Mouse (Mus musculus) forebrain, embryonic 12.5 days (tissue): Measurements from ENCODE around the gene Gsap. TPM values are rescaled to one million over a fixed set of nuclear protein-coding genes. Genes with fewer than 3 reads are reported as not detected.
"Not testable (repeated sequence)": the region's sequence is repeated elsewhere in the genome, so short reads cannot be mapped to it uniquely, and the experiment has no call there.

ENCODE experiments used
- ATAC-seq: fragments of 200-750 bp; cut with Nextera tagmentation; 2 replicates; pipeline ENCODE4 v1.8.0; 2017; ENCODE audit warnings: moderate TSS enrichment; ENCODE audit not compliant: low FRiP score
- H3K27ac ChIP-seq: fragments of 300-500 bp; sonication (generic); 2 replicates; pipeline ENCODE4 v1.5.1; 2016; ENCODE audit warnings: mild to moderate bottlenecking
- H3K27me3 ChIP-seq: fragments of 300-500 bp; sonication (generic); 2 replicates; pipeline ENCODE4 v1.6.1; 2016; ENCODE audit warnings: mild to moderate bottlenecking
- H3K36me3 ChIP-seq: fragments of 300-500 bp; sonication (generic); replicated peaks from 2 replicates; pipeline ENCODE4 v1.6.1; 2016; ENCODE audit warnings: mild to moderate bottlenecking
- H3K4me1 ChIP-seq: fragments of 300-500 bp; sonication (generic); 2 replicates; pipeline ENCODE4 v1.6.1; 2016
- H3K4me2 ChIP-seq: fragments of 300-500 bp; sonication (generic); 2 replicates; pipeline ENCODE4 v1.6.1; 2016; ENCODE audit warnings: mild to moderate bottlenecking, moderate library complexity
- H3K4me3 ChIP-seq: fragments of 300-500 bp; sonication (generic); replicated peaks from 2 replicates; pipeline ENCODE4 v1.5.1; 2016; ENCODE audit warnings: mild to moderate bottlenecking
- H3K9ac ChIP-seq: fragments of 300-500 bp; sonication (generic); 2 replicates; pipeline ENCODE4 v1.6.1; 2016; ENCODE audit warnings: mild to moderate bottlenecking
- H3K9me3 ChIP-seq: fragments of 300-500 bp; sonication (generic); 2 replicates; pipeline ENCODE4 v1.6.1; 2016
- WGBS: fragments of 180-500 bp; shearing (Covaris S2); methylation state at CpG from one replicate; pipeline ENCODE4 v1.1.7; 2016; 5-methylcytosine and 5-hydroxymethylcytosine counted together
- polyA plus RNA-seq: library from polyadenylated mRNA; unstranded; fragments of >200 nt; fragmentation: Nextera tagmentation; extraction: Ambion mirVana; gene quantifications from 2 replicates; pipeline ENCODE4 v1.2.1, GENCODE M21; 2016

The Gsap gene
- polyA plus RNA-seq, 1 experiment from 2014 or later, result 2.8 TPM

GRCm38 (mm10) chr5:21300058-21300457, 114.0 kb downstream of the Gsap start:
- no peaks in the 10 kb centered on the region for H3K36me3 ChIP-seq
- H3K9me3 ChIP-seq, result no peaks in the 10 kb centered on the region
- 89% methylated on average over 3 of the region's 3 CpGs for WGBS
- no peak overlapping the region for H3K27ac ChIP-seq
- H3K9ac ChIP-seq, result no peak overlapping the region
- no peak overlapping the region for H3K4me3 ChIP-seq
- H3K4me1 ChIP-seq, result no peaks in the 10 kb centered on the region
- H3K27me3 ChIP-seq, result no peaks in the 10 kb centered on the region
- ATAC-seq, result no peak
- H3K4me2 ChIP-seq, result no peak overlapping the region

- Histone ChIP-seq H3K9ac (no peak overlapping the region), H3K4me3 (no peak overlapping the region), H3K4me1 (no peaks in the 10 kb centered on the region), H3K4me2 (no peak overlapping the region), H3K27ac (no peak overlapping the region), H3K36me3 (no peaks in the 10 kb centered on the region), H3K9me3 (no peaks in the 10 kb centered on the region), H3K27me3 (no peaks in the 10 kb centered on the region)
- WGBS, result 79% methylated on average over 6 of the region's 6 CpGs
- no peak for ATAC-seq
These were observed 115.0 kb downstream of the Gsap start for GRCm38 (mm10) chr5:21301011-21301410.

DNA sequence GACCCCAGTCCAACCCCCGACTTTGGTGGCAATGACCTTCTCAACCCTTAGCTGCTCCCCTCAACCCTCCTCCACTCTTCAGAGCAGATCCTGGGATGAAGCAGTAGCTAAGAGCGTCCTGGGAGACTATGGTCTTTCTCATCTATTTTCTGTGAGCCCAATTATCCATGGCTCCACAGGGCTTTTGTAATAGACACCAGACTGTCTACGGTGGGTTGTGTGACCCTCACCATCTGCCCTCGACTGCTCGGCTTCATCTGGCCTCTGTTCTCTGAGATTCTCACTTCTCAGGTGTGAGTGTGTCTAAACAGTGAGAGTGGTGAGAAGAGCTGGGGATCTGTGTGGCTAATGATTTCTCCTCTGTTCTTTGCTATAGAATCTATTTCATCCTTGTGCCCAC, 121.1 kb downstream of the Gsap start:
- H3K9me3 ChIP-seq, result no peaks in the 10 kb centered on the region

GRCm38 (mm10) chr5:21314696-21315095, 128.6 kb downstream of the Gsap start:
- 82% methylated on average over 3 of the region's 3 CpGs for WGBS
- Histone ChIP-seq H3K36me3 (no peaks in the 10 kb centered on the region), H3K4me3 (no peak overlapping the region), H3K4me1 (no peaks in the 10 kb centered on the region), H3K4me2 (no peak overlapping the region), H3K27me3 (no peaks in the 10 kb centered on the region), H3K9ac (no peak overlapping the region), H3K27ac (no peak overlapping the region), H3K9me3 (no peaks in the 10 kb centered on the region)
- no peak for ATAC-seq

More for the DNA sequence above, 121.1 kb downstream of the Gsap start:
- WGBS, result 64% methylated on average over 5 of the region's 5 CpGs
- no peaks in the 10 kb centered on the region for H3K36me3 ChIP-seq
- no peak overlapping the region for H3K9ac ChIP-seq
- H3K27me3 ChIP-seq, result no peaks in the 10 kb centered on the region
- no peak overlapping the region for H3K27ac ChIP-seq
- no peak overlapping the region for H3K4me2 ChIP-seq
- no peak for ATAC-seq
- H3K4me3 ChIP-seq, result no peak overlapping the region
- no peaks in the 10 kb centered on the region for H3K4me1 ChIP-seq

DNA sequence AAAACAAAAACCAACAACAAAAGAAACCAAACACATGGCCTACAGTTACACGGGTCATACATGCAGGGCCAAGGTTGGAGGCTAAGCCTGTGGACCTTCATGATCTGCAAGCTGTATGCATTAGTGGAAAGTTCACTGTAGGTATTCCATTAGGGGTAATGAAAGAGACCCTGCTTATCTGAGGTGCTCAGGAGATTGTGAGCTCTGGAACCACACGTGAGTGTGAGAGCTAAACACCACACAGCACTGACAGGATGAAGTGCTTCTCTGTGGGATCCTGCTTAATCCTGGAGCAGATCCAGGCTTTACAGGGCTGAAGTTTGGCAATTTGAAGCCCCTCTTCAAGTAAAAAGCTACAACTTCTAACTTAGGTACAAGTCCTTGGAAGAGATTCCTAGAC, 134.1 kb downstream of the Gsap start:
- Histone ChIP-seq H3K4me2 (no peak overlapping the region), H3K9ac (no peak overlapping the region), H3K27ac (no peak overlapping the region), H3K4me1 (no peaks in the 10 kb centered on the region), H3K27me3 (no peaks in the 10 kb centered on the region), H3K36me3 (no peaks in the 10 kb centered on the region), H3K9me3 (no peaks in the 10 kb centered on the region), H3K4me3 (no peak overlapping the region)
- no peak for ATAC-seq
- WGBS, result 77% methylated on average over 2 of the region's 2 CpGs

- WGBS, result 35% methylated on average over 1 of the region's 1 CpGs
- no peak; the same call in 1 of the 2 replicates for ATAC-seq
- H3K9me3 ChIP-seq, result no peaks in the 10 kb centered on the region
These were observed 140.4 kb downstream of the Gsap start for GRCm38 (mm10) chr5:21326494-21326893.

DNA sequence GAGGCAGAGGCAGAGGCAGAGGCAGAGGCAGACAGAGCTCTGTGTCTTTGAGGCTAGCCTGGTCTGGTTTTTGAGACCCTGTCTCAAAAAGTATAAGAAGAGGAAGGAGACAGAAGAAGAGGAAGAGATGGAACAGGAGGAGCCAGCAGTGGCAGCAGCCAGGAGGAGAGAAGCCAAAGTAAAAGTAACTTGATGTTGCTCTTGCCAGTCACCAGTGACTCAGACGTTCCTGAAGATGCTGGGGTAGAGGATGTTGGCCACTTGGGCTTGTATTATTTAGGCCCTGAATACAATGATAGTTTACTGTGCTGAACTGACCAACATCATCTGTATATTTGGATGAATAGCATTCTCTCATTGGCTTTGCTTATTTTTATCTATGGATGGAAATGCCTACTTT, 142.5 kb downstream of the Gsap start:
- Histone ChIP-seq H3K9ac (no peak overlapping the region), H3K4me3 (no peak overlapping the region), H3K36me3 (no peaks in the 10 kb centered on the region), H3K4me2 (no peak overlapping the region), H3K27me3 (no peaks in the 10 kb centered on the region), H3K4me1 (peaks cover 9% of the 10 kb centered on the region), H3K9me3 (no peaks in the 10 kb centered on the region), H3K27ac (no peak overlapping the region)
- ATAC-seq, result no peak
- WGBS, result 96% methylated on average over 1 of the region's 1 CpGs

More at GRCm38 (mm10) chr5:21326494-21326893, 140.4 kb downstream of the Gsap start:
- Histone ChIP-seq H3K36me3 (no peaks in the 10 kb centered on the region), H3K27me3 (no peaks in the 10 kb centered on the region), H3K9ac (no peak overlapping the region), H3K27ac (no peak overlapping the region), H3K4me1 (peaks cover 9% of the 10 kb centered on the region), H3K4me3 (no peak overlapping the region), H3K4me2 (no peak overlapping the region)

DNA sequence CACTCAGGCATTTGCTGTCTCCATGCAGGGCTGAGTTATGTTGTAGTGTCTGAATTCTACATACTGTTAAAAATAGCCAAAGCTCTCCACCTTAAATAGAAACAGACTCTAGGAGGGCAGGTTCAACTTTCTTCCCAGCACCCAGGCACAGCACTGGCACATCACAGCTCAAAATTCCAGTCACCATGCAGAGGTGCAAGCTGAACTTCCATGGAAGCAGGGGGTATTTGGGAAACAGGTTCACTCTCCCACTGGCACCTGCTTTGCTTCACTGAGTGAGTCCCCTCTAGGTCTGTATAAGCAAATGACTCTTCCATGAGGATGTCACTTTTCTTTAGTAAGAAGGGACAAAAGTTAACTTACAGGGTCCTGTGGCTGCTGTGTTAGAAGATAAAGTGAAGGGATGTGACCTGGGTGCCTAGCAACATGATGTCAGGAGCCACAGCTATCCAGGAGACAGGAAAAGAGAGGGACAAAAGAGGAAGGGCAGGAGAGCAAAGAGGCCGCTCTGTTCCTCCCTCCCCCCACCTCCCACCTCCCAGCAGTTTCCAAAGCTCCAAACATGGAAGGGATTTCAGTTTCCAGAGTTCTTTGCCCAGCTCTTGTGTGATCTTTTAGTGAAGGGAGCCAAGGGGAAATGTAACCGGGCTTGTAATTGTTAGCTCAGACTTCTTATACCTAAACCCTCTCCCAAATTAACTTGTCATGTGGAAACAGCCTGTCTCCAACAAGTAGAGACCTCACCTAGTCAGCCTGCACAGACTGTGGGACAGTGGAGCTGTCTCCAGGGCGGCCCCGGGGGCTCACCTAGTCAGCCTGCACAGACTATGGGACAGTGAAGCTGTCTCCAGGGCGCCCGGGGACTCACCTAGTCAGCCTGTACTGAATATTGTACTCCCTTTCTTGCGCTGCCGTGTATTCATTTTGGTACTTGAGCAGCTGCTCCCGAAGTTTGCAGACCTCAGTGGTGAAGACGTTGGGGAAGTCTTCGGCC, 143.9 kb downstream of the Gsap start:
- WGBS, result 47% methylated on average over 11 of the region's 11 CpGs
- ATAC-seq, result no peak

GRCm38 (mm10) chr5:21331656-21332055, 145.6 kb downstream of the Gsap start:
- Histone ChIP-seq H3K4me2 (no peak overlapping the region), H3K36me3 (no peaks in the 10 kb centered on the region), H3K27ac (no peak overlapping the region), H3K4me1 (peaks cover 9% of the 10 kb centered on the region), H3K9me3 (no peaks in the 10 kb centered on the region), H3K4me3 (no peak overlapping the region), H3K9ac (no peak overlapping the region), H3K27me3 (no peaks in the 10 kb centered on the region)
- 85% methylated on average over 5 of the region's 5 CpGs for WGBS
- ATAC-seq, result no peak

More for the DNA sequence above, 143.9 kb downstream of the Gsap start:
- no peaks in the 10 kb centered on the region for H3K27me3 ChIP-seq
- no peaks in the 10 kb centered on the region for H3K9me3 ChIP-seq
- H3K9ac ChIP-seq, result no peak overlapping the region
- H3K4me3 ChIP-seq, result no peak overlapping the region
- H3K4me1 ChIP-seq, result peaks cover 9% of the 10 kb centered on the region
- no peak overlapping the region for H3K27ac ChIP-seq
- H3K4me2 ChIP-seq, result no peak overlapping the region
- no peaks in the 10 kb centered on the region for H3K36me3 ChIP-seq

GRCm38 (mm10) chr5:21332119-21332518, 146.1 kb downstream of the Gsap start:
- H3K4me3 ChIP-seq, result no peak overlapping the region
- peaks cover 9% of the 10 kb centered on the region for H3K4me1 ChIP-seq
- H3K9ac ChIP-seq, result no peak overlapping the region
- H3K4me2 ChIP-seq, result no peak overlapping the region
- H3K27me3 ChIP-seq, result no peaks in the 10 kb centered on the region
- no peak overlapping the region for H3K27ac ChIP-seq
- 85% methylated on average over 1 of the region's 1 CpGs for WGBS
- H3K36me3 ChIP-seq, result no peaks in the 10 kb centered on the region
- ATAC-seq, result no peak
- no peaks in the 10 kb centered on the region for H3K9me3 ChIP-seq

GRCm38 (mm10) chr5:21342265-21342664, 156.2 kb downstream of the Gsap start:
- H3K4me1 ChIP-seq, H3K9ac ChIP-seq, H3K4me3 ChIP-seq, H3K9me3 ChIP-seq, ATAC-seq, H3K36me3 ChIP-seq, H3K4me2 ChIP-seq, H3K27ac ChIP-seq, H3K27me3 ChIP-seq: not testable (repeated sequence)

DNA sequence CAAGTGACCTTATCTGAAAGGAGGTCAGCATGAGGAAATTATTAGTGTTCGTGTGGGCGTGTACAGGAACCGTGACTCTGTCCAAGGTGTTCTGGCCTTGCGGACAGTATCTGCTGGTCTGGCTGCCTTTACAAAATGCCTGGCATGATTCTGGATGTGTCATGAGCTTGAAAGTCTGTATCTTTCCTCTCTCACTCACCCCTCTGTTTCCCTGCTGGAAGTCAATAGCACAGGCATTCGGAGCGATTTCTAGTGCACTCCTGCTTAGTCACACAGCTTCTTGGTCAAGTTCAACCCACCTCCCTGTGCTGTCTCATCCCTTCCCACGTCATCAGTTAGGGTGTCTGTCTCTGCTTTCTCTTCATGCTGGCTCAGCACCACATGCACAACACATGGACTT, 162.3 kb downstream of the Gsap start:
- no peak for ATAC-seq
- WGBS, result 92% methylated on average over 7 of the region's 7 CpGs

GRCm38 (mm10) chr5:21351678-21352077, 165.6 kb downstream of the Gsap start:
- H3K4me1 ChIP-seq, result peaks cover 10% of the 10 kb centered on the region
- H3K4me3 ChIP-seq, result no peak overlapping the region
- no peak for ATAC-seq
- no peaks in the 10 kb centered on the region for H3K27me3 ChIP-seq
- no peak overlapping the region for H3K4me2 ChIP-seq
- no peaks in the 10 kb centered on the region for H3K36me3 ChIP-seq
- no peak overlapping the region for H3K27ac ChIP-seq
- no peaks in the 10 kb centered on the region for H3K9me3 ChIP-seq
- no peak overlapping the region for H3K9ac ChIP-seq

More for the DNA sequence above, 162.3 kb downstream of the Gsap start:
- H3K4me2 ChIP-seq, result no peak overlapping the region
- no peak overlapping the region for H3K4me3 ChIP-seq
- no peaks in the 10 kb centered on the region for H3K27me3 ChIP-seq
- no peak overlapping the region for H3K27ac ChIP-seq
- H3K36me3 ChIP-seq, result no peaks in the 10 kb centered on the region
- H3K9ac ChIP-seq, result no peak overlapping the region
- H3K9me3 ChIP-seq, result no peaks in the 10 kb centered on the region
- H3K4me1 ChIP-seq, result no peaks in the 10 kb centered on the region
